Mouse (Mus musculus) bone marrow, adult 2 months (tissue): ENCODE measurements around the gene Hmg20b. TPM values are rescaled to one million over a fixed set of nuclear protein-coding genes. Genes with fewer than 3 reads are reported as not detected.

Experiments
- H3K27ac ChIP-seq: fragments of 200-500 bp; 2 replicates; pipeline ENCODE4 v1.5.1; 2012; ENCODE audit warnings: low read depth, mild to moderate bottlenecking, control low read depth, inconsistent platforms, low read length; ENCODE audit not compliant: control insufficient read depth, poor library complexity, insufficient read depth
- H3K4me1 ChIP-seq: fragments of 200-500 bp; 2 replicates; pipeline ENCODE4 v1.6.1; 2011; ENCODE audit warnings: low read length; ENCODE audit not compliant: control insufficient read depth, insufficient read depth
- H3K4me3 ChIP-seq: fragments of 200-500 bp; replicated peaks from 2 replicates; pipeline ENCODE3; 2011; ENCODE audit warnings: mild to moderate bottlenecking, low read depth, low read length, control low read depth; ENCODE audit not compliant: control insufficient read depth
- CTCF ChIP-seq: fragments of 200-500 bp; IDR thresholded peaks from 2 replicates; pipeline ENCODE4 v1.5.1; 2011; ENCODE audit warnings: low read length, control low read depth; ENCODE audit not compliant: control insufficient read depth, insufficient read depth
- POLR2A ChIP-seq: fragments of 200-500 bp; IDR thresholded peaks from 2 replicates; pipeline ENCODE4 v1.6.1; 2011; ENCODE audit warnings: low read depth, mild to moderate bottlenecking, control low read depth, low read length, borderline replicate concordance; ENCODE audit not compliant: control insufficient read depth
- WGBS: fragments of 180-500 bp; shearing (Covaris S2); methylation state at CpG from one replicate; pipeline ENCODE4 v1.1.7; 2018; 5-methylcytosine and 5-hydroxymethylcytosine counted together
- polyA plus RNA-seq: library from polyadenylated mRNA; stranded (reverse); fragments of >200 nt; gene quantifications from 2 replicates; pipeline ENCODE4 v1.2.4, GENCODE M21; 2011; ENCODE audit warnings: low replicate concordance; ENCODE audit not compliant: missing spikeins, insufficient read depth, insufficient read length

The Hmg20b gene
- polyA plus RNA-seq, 1 experiment: 56.9 TPM

DNA sequence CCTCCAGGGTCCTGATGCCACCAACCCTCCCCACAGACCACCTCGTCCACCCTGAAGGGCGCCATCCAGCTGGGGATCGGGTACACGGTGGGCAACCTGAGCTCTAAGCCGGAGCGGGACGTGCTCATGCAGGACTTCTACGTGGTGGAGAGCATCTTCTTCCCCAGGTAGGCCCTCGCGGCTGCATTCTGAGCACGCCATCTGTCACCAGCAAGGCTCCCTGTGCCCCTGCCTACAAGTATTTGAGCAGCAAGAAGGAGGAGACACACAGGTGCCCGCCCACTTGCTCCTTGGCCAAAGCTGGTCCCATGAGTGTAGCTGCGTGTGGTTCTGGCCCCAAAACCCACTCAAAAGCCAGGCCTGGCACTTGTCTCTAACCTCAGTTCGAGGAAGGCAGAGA, 44.6 kb downstream of the Hmg20b start:
- Histone ChIP-seq H3K4me3 (no peak overlapping the region), H3K27ac (no peak overlapping the region), H3K4me1 (peaks cover 12% of the 10 kb centered on the region)
- 88% methylated on average over 14 of the region's 14 CpGs for WGBS
- no peak for TF ChIP-seq CTCF
- TF ChIP-seq POLR2A: no peak

DNA sequence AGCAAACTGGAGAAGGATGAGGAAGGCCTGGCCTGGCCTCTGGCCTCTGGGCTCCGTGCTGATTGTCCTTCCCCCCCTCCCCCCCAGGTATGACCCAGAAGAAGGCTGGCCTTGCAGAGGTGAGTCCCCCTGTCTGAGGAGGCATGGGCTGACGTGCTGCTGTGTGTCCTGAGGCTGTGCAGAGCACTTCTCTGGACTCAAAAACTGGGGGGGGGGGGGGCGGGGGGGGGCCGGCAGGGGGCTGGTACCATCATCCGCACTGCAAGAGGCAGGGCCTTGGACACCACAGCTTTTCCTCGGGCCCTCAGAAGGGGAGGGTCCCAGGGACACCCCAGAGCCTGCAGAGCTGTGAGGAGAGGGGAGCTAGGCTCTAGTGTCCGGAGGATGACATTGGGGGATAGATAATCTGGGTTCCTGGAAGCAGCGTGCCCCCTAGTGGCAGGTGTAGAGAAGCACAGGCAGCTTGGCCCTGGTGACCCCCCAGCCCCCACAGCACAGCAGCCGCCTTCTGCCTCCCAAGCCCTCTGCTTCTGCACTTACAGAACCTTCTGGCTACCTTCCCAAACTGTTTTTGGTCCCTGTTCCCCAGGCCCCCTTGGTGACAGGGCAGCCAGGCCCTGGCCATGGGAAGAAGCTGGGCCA, 45.6 kb downstream of the Hmg20b start:
- TF ChIP-seq POLR2A (no peak; the same call in 1 of the 2 replicates), CTCF (peak; percentile 94)
- Histone ChIP-seq H3K4me3 (no peak overlapping the region), H3K27ac (no peak overlapping the region), H3K4me1 (peaks cover 20% of the 10 kb centered on the region)
- WGBS: 26% methylated on average over 9 of the region's 9 CpGs

DNA sequence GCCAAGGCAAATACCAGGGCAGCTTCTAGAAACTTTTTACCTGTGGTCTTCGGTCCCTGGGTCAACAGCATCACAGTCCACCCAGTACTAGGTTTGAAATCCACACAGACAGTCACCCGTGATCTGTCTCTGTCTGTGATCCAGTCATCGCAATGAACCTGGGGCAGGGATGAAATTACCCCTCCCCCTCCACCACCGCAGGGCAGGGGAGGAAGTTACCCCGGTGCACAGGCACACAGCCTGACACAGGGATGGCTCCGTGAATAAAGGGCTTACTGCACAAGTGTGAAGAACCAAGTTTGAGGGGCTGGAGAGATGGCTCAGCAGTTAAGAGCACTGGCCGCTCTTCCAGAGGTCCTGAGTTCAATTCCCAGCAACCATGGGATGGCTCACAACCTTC, 46.5 kb downstream of the Hmg20b start:
- Histone ChIP-seq H3K4me1 (peaks cover 28% of the 10 kb centered on the region), H3K4me3 (no peak overlapping the region)
- 18% methylated on average over 7 of the region's 7 CpGs for WGBS

DNA sequence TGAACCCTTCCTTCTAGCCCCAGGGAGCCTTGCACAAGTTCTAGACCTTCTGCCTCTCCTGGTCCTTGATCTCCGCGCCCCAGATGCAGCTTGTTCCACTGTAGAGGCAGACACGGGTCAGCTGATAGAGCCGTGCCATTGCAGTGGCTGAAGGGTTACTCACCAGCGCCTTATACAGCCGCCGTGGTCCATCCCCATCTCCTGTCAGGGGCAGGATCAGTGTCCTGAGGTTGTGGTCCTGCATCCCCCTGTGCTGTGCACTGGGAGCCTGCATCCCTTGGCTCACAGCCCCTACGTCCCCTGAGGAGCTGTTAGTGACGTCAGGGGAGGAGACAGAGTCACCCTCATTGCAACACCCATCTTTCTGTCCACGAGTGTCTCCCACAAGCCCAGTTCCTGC, 47.0 kb downstream of the Hmg20b start:
- TF ChIP-seq CTCF (no peak), POLR2A (no peak)
- 24% methylated on average over 10 of the region's 10 CpGs for WGBS
- Histone ChIP-seq H3K4me3 (no peak overlapping the region), H3K27ac (peak overlapping the region; percentile 32; the same call in 1 of the 2 replicates), H3K4me1 (peaks cover 31% of the 10 kb centered on the region)

More for the DNA sequence above, 46.5 kb downstream of the Hmg20b start:
- peak overlapping the region; percentile 32; the same call in 1 of the 2 replicates for H3K27ac ChIP-seq
- TF ChIP-seq CTCF (no peak), POLR2A (no peak)

- Histone ChIP-seq H3K4me3 (no peak overlapping the region), H3K27ac (no peak overlapping the region), H3K4me1 (peaks cover 33% of the 10 kb centered on the region)
- TF ChIP-seq CTCF: no peak
- TF ChIP-seq POLR2A: no peak
- 24% methylated on average over 14 of the region's 14 CpGs for WGBS
Measured at GRCm38 (mm10) chr10:81302781-81303218, 47.5 kb downstream of the Hmg20b start.

GRCm38 (mm10) chr10:81302288-81302687, 48.0 kb downstream of the Hmg20b start:
- TF ChIP-seq CTCF: no peak
- no peak for TF ChIP-seq POLR2A
- Histone ChIP-seq H3K27ac (no peak overlapping the region), H3K4me1 (peaks cover 34% of the 10 kb centered on the region), H3K4me3 (no peak overlapping the region)
- WGBS: 69% methylated on average over 4 of the region's 4 CpGs

- TF ChIP-seq CTCF (no peak), POLR2A (no peak)
- no peak overlapping the region for H3K4me3 ChIP-seq
- H3K4me1 ChIP-seq: peaks cover 37% of the 10 kb centered on the region
- H3K27ac ChIP-seq: no peak overlapping the region
- 73% methylated on average over 9 of the region's 9 CpGs for WGBS
Measured at GRCm38 (mm10) chr10:81301321-81301720, 49.0 kb downstream of the Hmg20b start.

DNA sequence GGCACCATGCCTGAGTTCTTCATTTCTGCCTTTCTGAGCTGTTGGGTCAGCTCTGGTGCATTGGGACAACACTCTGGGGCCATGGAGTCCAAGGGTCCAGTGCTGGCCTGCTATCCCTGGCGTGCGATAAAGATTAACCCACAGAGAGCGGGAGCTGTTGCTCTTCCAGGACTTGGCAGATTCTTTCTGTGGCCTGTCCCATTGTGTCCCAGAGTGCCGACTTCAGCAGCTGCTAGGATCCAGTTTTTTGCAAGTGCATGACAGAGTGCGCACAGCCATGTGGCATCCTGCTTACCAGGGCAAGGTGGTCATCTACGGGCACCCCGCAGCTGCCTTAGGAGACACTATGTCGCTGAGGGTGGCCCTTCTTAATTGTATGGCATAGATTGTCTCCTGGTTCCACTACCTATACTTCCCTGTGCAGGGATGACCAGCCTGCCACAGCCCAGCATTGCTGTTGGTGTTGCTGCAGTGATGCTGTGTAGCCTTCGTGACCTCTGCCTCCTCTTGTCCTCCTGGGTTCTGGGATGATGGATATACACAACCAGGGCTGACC, 49.9 kb downstream of the Hmg20b start:
- no peak for TF ChIP-seq POLR2A
- TF ChIP-seq CTCF: no peak
- 87% methylated on average over 9 of the region's 9 CpGs for WGBS
- Histone ChIP-seq H3K4me3 (no peak overlapping the region), H3K27ac (peak overlapping the region; percentile 93; the same call in 1 of the 2 replicates), H3K4me1 (peaks cover 43% of the 10 kb centered on the region)
